Mouse (Mus musculus) bone marrow macrophage, adult 2 months (primary cell): ENCODE results near the gene Trip11.

ENCODE experiments used
- CTCF ChIP-seq: IDR thresholded peaks from 2 replicates; pipeline ENCODE4 v1.5.1; 2012; ENCODE audit warnings: low read depth, mild to moderate bottlenecking, low read length, moderate library complexity
- POLR2A ChIP-seq: IDR thresholded peaks from 2 replicates; pipeline ENCODE4 v1.6.1; 2012; ENCODE audit warnings: mild to moderate bottlenecking, low read depth, low read length, borderline replicate concordance

GRCm38 (mm10) chr12:101912626-101913490 is at the start of gene Trip11:
- TF ChIP-seq POLR2A: no peak
- TF ChIP-seq CTCF: no peak
